Mouse (Mus musculus) lung, embryonic 14.5 days (tissue): Measurements from ENCODE around the gene Riox1. TPM values are rescaled to one million over a fixed set of nuclear protein-coding genes. Genes with fewer than 3 reads are reported as not detected.
A peak's percentile ranks its signal among the peaks of the same experiment; 100 is the strongest.
"Not testable (repeated sequence)": the region's sequence is repeated elsewhere in the genome, so short reads cannot be mapped to it uniquely, and the experiment has no call there.

Experiments used
- ATAC-seq: fragments of 200-750 bp; cut with Nextera tagmentation; 2 replicates; pipeline ENCODE4 v1.8.0; 2017; ENCODE audit warnings: mild to moderate bottlenecking, moderate TSS enrichment, moderate library complexity; ENCODE audit not compliant: insufficient read depth
- DNase-seq: peaks from one replicate; pipeline ENCODE4 v3.0.0-alpha.2; 2015
- H3K27ac ChIP-seq: fragments of 300-500 bp; sonication (generic); 2 replicates; pipeline ENCODE4 v1.5.1; 2014; ENCODE audit warnings: low read depth, mild to moderate bottlenecking, moderate library complexity
- H3K27me3 ChIP-seq: fragments of 300-500 bp; sonication (generic); 2 replicates; pipeline ENCODE4 v1.6.1; 2014; ENCODE audit warnings: low read length, control low read depth; ENCODE audit not compliant: insufficient read depth
- H3K36me3 ChIP-seq: fragments of 300-500 bp; sonication (generic); 2 replicates; pipeline ENCODE4 v1.6.1; 2014; ENCODE audit warnings: control low read depth; ENCODE audit not compliant: insufficient read depth
- H3K4me1 ChIP-seq: fragments of 300-500 bp; sonication (generic); 2 replicates; pipeline ENCODE4 v1.6.1; 2014; ENCODE audit warnings: antibody characterized with exemption, control low read depth; ENCODE audit not compliant: insufficient read depth
- H3K4me2 ChIP-seq: fragments of 300-500 bp; sonication (generic); 2 replicates; pipeline ENCODE4 v1.6.1; 2014; ENCODE audit warnings: mild to moderate bottlenecking
- H3K4me3 ChIP-seq: fragments of 300-500 bp; sonication (generic); 2 replicates; pipeline ENCODE4 v1.5.1; 2014; ENCODE audit warnings: low read depth, low read length
- H3K9ac ChIP-seq: fragments of 300-500 bp; sonication (generic); 2 replicates; pipeline ENCODE4 v1.6.1; 2014
- H3K9me3 ChIP-seq: fragments of 300-500 bp; sonication (generic); 2 replicates; pipeline ENCODE4 v1.6.1; 2016; ENCODE audit warnings: low read depth, low read length, control low read depth
- CTCF ChIP-seq: IDR thresholded peaks from 2 replicates; pipeline ENCODE4 v1.5.1; 2016; ENCODE audit warnings: antibody characterized with exemption, low read depth
- WGBS: fragments of 180-500 bp; shearing (Covaris S2); extraction: QIAGEN DNeasy Blood & Tissue Kit; methylation state at CpG from one replicate; pipeline ENCODE4 v1.1.7; 2014; 5-methylcytosine and 5-hydroxymethylcytosine counted together
- polyA plus RNA-seq: library from polyadenylated mRNA; unstranded; fragments of >200 nt; fragmentation: Nextera tagmentation; extraction: Ambion mirVana; gene quantifications from 2 replicates; pipeline ENCODE4 v1.2.1, GENCODE M21; 2014

Gene Riox1
- polyA plus RNA-seq, 1 experiment from 2014 or later: 18.6 TPM

DNA sequence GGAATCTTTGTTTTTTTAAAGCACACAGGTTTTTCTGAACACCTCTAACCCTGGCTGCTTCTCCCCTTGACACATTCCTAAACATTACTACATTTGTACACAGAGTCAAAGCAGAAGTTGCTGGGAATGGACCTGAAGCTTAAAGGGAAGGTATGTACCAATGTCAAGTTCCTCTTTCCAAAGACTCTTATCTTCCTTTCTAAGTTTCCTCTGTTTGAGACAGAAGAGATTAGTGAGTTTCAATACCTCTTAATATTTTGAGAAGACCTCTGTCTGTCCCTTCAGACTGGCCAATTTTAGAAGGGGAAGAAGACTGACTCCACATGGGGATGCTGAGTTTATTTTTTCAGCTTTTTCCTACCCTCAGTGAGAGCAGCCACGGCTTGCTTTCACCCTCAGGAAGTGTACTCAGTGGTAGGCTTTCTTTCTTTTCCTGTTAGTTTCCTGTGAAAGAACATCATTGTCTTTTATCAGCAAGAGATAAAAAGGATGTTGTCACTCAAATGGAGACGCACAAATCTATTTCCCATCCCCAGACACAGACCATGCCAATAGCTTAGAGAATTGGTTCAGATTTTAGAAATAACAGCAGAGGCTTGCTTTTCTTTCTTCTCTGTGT is 21.1 kb upstream of the Riox1 start:
- Histone ChIP-seq H3K36me3 (no peaks in the 10 kb centered on the region), H3K27me3 (no peaks in the 10 kb centered on the region), H3K4me3 (no peak overlapping the region), H3K4me1 (no peaks in the 10 kb centered on the region), H3K27ac (no peak overlapping the region), H3K4me2 (no peak overlapping the region), H3K9ac (no peak overlapping the region), H3K9me3 (no peaks in the 10 kb centered on the region)
- no peak for TF ChIP-seq CTCF
- ATAC-seq: no peak
- 22% methylated on average over 2 of the region's 2 CpGs for WGBS
- DNase-seq: no peak

DNA sequence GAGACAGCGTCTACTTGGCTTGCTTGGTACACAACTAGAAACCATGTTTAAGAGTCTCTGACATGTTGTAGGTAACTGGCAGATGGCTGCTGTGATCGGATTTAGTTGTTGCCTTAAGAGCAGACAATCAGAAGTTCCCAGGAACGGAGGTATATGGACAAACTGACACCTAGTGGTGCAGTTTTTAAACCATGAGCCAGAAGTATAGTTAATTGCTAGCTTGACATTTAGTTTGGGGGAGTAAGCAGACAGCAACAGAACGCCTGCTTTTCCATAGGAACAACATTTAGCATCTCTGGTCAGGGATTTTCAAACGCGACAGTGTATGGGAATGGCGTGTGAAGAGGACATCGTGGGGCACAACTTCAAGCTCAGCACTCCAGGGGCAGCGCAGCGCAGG is 12.8 kb upstream of the Riox1 start:
- WGBS: 52% methylated on average over 10 of the region's 10 CpGs

DNA sequence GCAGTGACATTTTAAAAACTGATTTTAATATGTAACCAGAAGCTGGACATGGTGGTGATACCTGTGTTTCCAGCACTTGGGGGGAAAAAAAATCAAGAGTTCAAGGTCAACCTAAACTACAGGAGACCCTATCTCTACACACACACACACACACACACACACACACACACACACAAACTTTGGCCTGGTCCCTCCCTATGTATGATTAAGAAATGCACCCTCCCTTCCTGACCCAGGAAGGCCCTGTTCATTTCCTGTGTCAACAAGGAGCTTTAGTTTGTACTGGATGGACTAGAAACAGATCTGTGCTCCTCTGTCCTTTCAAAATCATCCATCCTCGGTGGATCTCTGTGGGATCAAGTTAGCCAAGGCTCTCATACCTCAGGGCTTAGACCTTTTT is 11.8 kb upstream of the Riox1 start:
- WGBS: 36% methylated on average over 1 of the region's 1 CpGs

More for the DNA sequence above, 12.8 kb upstream of the Riox1 start:
- no peak overlapping the region for H3K4me2 ChIP-seq
- no peaks in the 10 kb centered on the region for H3K27me3 ChIP-seq
- peak; percentile 13 for DNase-seq
- no peaks in the 10 kb centered on the region for H3K9me3 ChIP-seq
- peak; percentile 35; the same call in 1 of the 2 replicates for TF ChIP-seq CTCF
- ATAC-seq: no peak
- no peak overlapping the region for H3K27ac ChIP-seq
- no peaks in the 10 kb centered on the region for H3K4me1 ChIP-seq
- H3K9ac ChIP-seq: no peak overlapping the region
- no peaks in the 10 kb centered on the region for H3K36me3 ChIP-seq
- H3K4me3 ChIP-seq: no peak overlapping the region

GRCm38 (mm10) chr12:83939332-83939731 is 11.1 kb upstream of the Riox1 start:
- DNase-seq (no peak), ATAC-seq (no peak)
- Histone ChIP-seq H3K4me2 (no peak overlapping the region), H3K9ac (no peak overlapping the region), H3K27me3 (no peaks in the 10 kb centered on the region), H3K27ac (no peak overlapping the region), H3K36me3 (no peaks in the 10 kb centered on the region), H3K9me3 (no peaks in the 10 kb centered on the region), H3K4me1 (no peaks in the 10 kb centered on the region), H3K4me3 (no peak overlapping the region)
- WGBS: 71% methylated on average over 2 of the region's 2 CpGs
- no peak for TF ChIP-seq CTCF

More for the DNA sequence above, 11.8 kb upstream of the Riox1 start:
- not testable (repeated sequence) for H3K4me3 ChIP-seq, H3K27ac ChIP-seq, DNase-seq, H3K27me3 ChIP-seq, H3K4me2 ChIP-seq, H3K9ac ChIP-seq, H3K9me3 ChIP-seq, ATAC-seq, H3K4me1 ChIP-seq, H3K36me3 ChIP-seq

- no peak for TF ChIP-seq CTCF
- Histone ChIP-seq H3K36me3 (no peaks in the 10 kb centered on the region), H3K4me1 (no peaks in the 10 kb centered on the region), H3K9ac (no peak overlapping the region), H3K4me3 (no peak overlapping the region), H3K4me2 (no peak overlapping the region), H3K27ac (no peak overlapping the region), H3K27me3 (no peaks in the 10 kb centered on the region), H3K9me3 (no peaks in the 10 kb centered on the region)
- ATAC-seq: no peak
- WGBS: 71% methylated on average over 4 of the region's 4 CpGs
- DNase-seq: no peak
Measured at GRCm38 (mm10) chr12:83940031-83940430, 10.4 kb upstream of the Riox1 start.

- no peak for TF ChIP-seq CTCF
- no peak overlapping the region for H3K4me2 ChIP-seq
- no peak for ATAC-seq
- H3K27ac ChIP-seq: no peak overlapping the region
- WGBS: 61% methylated on average over 3 of the region's 3 CpGs
- H3K4me1 ChIP-seq: no peaks in the 10 kb centered on the region
- H3K27me3 ChIP-seq: no peaks in the 10 kb centered on the region
- no peak overlapping the region for H3K9ac ChIP-seq
- DNase-seq: no peak
- H3K9me3 ChIP-seq: no peaks in the 10 kb centered on the region
- no peak overlapping the region for H3K4me3 ChIP-seq
- no peaks in the 10 kb centered on the region for H3K36me3 ChIP-seq
Measured at GRCm38 (mm10) chr12:83941938-83942337, 8.5 kb upstream of the Riox1 start.

- no peak overlapping the region for H3K4me2 ChIP-seq
- no peak for TF ChIP-seq CTCF
- 64% methylated on average over 8 of the region's 8 CpGs for WGBS
- H3K4me3 ChIP-seq: no peak overlapping the region
- no peak overlapping the region for H3K9ac ChIP-seq
- H3K27ac ChIP-seq: no peak overlapping the region
- H3K4me1 ChIP-seq: peaks cover 10% of the 10 kb centered on the region
- peaks cover 6% of the 10 kb centered on the region for H3K36me3 ChIP-seq
- H3K9me3 ChIP-seq: no peaks in the 10 kb centered on the region
- no peak for ATAC-seq
- DNase-seq: peak; percentile 47
- H3K27me3 ChIP-seq: no peaks in the 10 kb centered on the region
Measured at GRCm38 (mm10) chr12:83947260-83947811, 3.1 kb upstream of the Riox1 start.
